Mouse (Mus musculus): ENCODE measurements at regions not wholly inside any gene's neighbourhood (a gene's known extent, or its start where the extent isn't known, plus 50 kb on each side); places are given as distances from the start of the nearest gene placed in this dataset.

DNA sequence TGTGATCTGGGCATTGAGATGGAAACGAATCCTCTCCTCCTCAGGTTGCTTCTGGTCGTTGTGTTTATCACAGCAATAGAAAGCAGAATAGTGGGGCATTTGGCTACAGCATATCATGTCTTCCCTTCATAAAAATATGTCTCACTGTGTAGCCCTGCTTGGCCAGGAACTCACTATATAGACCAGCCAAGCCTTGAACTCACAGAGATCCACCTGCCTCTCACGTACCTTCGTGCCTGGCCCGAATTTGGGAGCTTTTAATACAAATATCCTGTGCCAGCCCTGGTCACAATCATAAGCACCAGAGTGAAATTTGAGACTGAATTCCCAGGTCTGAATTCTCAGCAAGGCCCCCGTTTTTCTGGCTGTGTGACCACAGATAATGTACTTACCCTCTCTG, 87.7 kb upstream of the Pgrmc2 start:
- no peak overlapping the region for H3K4me3 ChIP-seq (replicated peaks; ENCODE audit: low read length)
- H3K27me3 ChIP-seq (ENCODE audit: control insufficient read depth, insufficient read depth, low read length): no peaks in the 10 kb centered on the region
- no peak overlapping the region for H3K9ac ChIP-seq (ENCODE audit: low read length)
- H3K27ac ChIP-seq (ENCODE audit: low read length): no peak overlapping the region
- WGBS: 75% methylated on average over 6 of the region's 6 CpGs
- H3K4me1 ChIP-seq (ENCODE audit: control insufficient read depth, insufficient read depth, low read length): no peaks in the 10 kb centered on the region
- no peak overlapping the region for H3K4me2 ChIP-seq (ENCODE audit: low read depth, low read length)
- no peaks in the 10 kb centered on the region for H3K36me3 ChIP-seq (ENCODE audit: control insufficient read depth, insufficient read depth, low read length)
- no peaks in the 10 kb centered on the region for H3K9me3 ChIP-seq (replicated peaks; ENCODE audit: control insufficient read depth, low read length)
- ATAC-seq (ENCODE audit: insufficient read depth, low FRiP score): no peak

- peak; percentile 56; the same call in 1 of the 2 replicates for ATAC-seq (ENCODE audit: insufficient read depth, low FRiP score)
These were observed 86.6 kb upstream of the Pgrmc2 start for GRCm38 (mm10) chr3:41169430-41169829.

DNA sequence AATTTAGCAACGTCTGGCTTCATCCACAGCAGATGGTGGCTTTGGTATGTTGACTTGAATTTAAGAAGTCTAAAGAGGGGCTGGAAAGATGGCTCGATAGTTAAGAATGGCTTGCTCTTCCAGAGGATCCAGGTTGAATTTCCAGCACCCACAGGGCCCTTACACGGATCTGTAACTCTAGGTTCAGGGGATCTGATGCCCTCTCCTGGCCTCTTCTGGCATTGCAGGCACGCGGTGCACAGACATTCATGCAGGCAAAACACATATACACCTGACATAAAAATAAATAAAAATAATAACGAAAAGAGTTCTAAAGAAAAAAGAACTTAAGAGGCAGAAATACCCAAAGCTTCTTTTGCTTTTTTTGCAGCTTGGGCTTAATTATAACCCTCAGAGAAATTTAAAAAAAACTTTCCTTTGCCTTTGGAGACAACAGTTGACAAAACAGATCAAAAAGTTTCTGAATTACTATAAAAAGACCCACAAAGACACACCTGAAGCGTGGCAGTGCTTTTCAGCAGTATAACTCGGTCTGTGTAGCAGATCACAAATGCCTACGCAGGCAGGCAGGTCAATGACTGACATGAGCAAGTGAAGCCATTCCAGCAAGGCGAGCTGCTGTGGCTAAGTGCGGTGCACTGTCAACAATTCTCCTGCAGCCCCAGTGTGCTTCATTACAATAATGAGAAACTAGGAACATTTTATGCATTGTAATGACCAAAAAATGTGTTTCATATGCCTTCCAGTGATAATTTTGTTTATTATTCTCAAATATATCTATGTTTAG, 85.5 kb upstream of the Pgrmc2 start:
- ATAC-seq (ENCODE audit: insufficient read depth, low FRiP score): no peak
- Histone ChIP-seq H3K4me2 (ENCODE audit: low read depth, low read length) (no peak overlapping the region), H3K27me3 (ENCODE audit: control insufficient read depth, insufficient read depth, low read length) (no peaks in the 10 kb centered on the region), H3K27ac (ENCODE audit: low read length) (no peak overlapping the region), H3K9ac (ENCODE audit: low read length) (no peak overlapping the region), H3K4me3 (replicated peaks; ENCODE audit: low read length) (no peak overlapping the region), H3K36me3 (ENCODE audit: control insufficient read depth, insufficient read depth, low read length) (no peaks in the 10 kb centered on the region), H3K9me3 (replicated peaks; ENCODE audit: control insufficient read depth, low read length) (no peaks in the 10 kb centered on the region), H3K4me1 (ENCODE audit: control insufficient read depth, insufficient read depth, low read length) (no peaks in the 10 kb centered on the region)
- 83% methylated on average over 11 of the region's 11 CpGs for WGBS

More at GRCm38 (mm10) chr3:41169430-41169829, 86.6 kb upstream of the Pgrmc2 start:
- no peak overlapping the region for H3K4me3 ChIP-seq (replicated peaks; ENCODE audit: low read length)
- H3K4me1 ChIP-seq (ENCODE audit: control insufficient read depth, insufficient read depth, low read length): no peaks in the 10 kb centered on the region
- H3K27me3 ChIP-seq (ENCODE audit: control insufficient read depth, insufficient read depth, low read length): no peaks in the 10 kb centered on the region
- H3K9ac ChIP-seq (ENCODE audit: low read length): no peak overlapping the region
- H3K36me3 ChIP-seq (ENCODE audit: control insufficient read depth, insufficient read depth, low read length): no peaks in the 10 kb centered on the region
- no peak overlapping the region for H3K4me2 ChIP-seq (ENCODE audit: low read depth, low read length)
- WGBS: 67% methylated on average over 10 of the region's 10 CpGs
- H3K27ac ChIP-seq (ENCODE audit: low read length): no peak overlapping the region
- H3K9me3 ChIP-seq (replicated peaks; ENCODE audit: control insufficient read depth, low read length): no peaks in the 10 kb centered on the region

DNA sequence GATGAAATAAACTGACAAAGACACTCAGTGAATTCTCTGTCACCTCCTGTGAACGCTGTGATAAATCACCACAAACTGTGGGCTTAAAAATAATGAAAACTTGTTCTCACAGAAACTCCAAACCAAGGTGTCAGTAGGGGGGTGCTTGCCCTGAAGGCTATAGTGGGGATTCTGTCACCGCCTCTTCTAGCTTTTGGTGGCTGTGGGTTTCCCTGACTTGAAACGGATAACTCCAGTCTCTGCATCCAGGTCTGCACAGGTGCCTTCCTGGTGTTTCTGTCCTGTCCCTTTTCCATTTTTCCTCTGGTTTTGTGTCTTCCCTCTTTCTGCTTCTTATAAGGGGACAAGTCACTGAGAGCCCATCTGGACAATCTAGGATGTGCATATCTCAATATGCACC, 84.6 kb upstream of the Pgrmc2 start:
- H3K4me3 ChIP-seq (replicated peaks; ENCODE audit: low read length): no peak overlapping the region
- 96% methylated on average over 3 of the region's 3 CpGs for WGBS
- H3K27me3 ChIP-seq (ENCODE audit: control insufficient read depth, insufficient read depth, low read length): no peaks in the 10 kb centered on the region
- no peaks in the 10 kb centered on the region for H3K36me3 ChIP-seq (ENCODE audit: control insufficient read depth, insufficient read depth, low read length)
- H3K4me2 ChIP-seq (ENCODE audit: low read depth, low read length): no peak overlapping the region
- no peak overlapping the region for H3K27ac ChIP-seq (ENCODE audit: low read length)
- H3K9ac ChIP-seq (ENCODE audit: low read length): no peak overlapping the region
- H3K9me3 ChIP-seq (replicated peaks; ENCODE audit: control insufficient read depth, low read length): no peaks in the 10 kb centered on the region
- no peak for ATAC-seq (ENCODE audit: insufficient read depth, low FRiP score)
- no peaks in the 10 kb centered on the region for H3K4me1 ChIP-seq (ENCODE audit: control insufficient read depth, insufficient read depth, low read length)

GRCm38 (mm10) chr3:41164736-41165135, 81.9 kb upstream of the Pgrmc2 start:
- ATAC-seq (ENCODE audit: insufficient read depth, low FRiP score): no peak
- Histone ChIP-seq H3K4me3 (replicated peaks; ENCODE audit: low read length) (no peak overlapping the region), H3K27me3 (ENCODE audit: control insufficient read depth, insufficient read depth, low read length) (no peaks in the 10 kb centered on the region), H3K4me1 (ENCODE audit: control insufficient read depth, insufficient read depth, low read length) (no peaks in the 10 kb centered on the region), H3K27ac (ENCODE audit: low read length) (no peak overlapping the region), H3K9me3 (replicated peaks; ENCODE audit: control insufficient read depth, low read length) (no peaks in the 10 kb centered on the region), H3K9ac (ENCODE audit: low read length) (no peak overlapping the region), H3K36me3 (ENCODE audit: control insufficient read depth, insufficient read depth, low read length) (no peaks in the 10 kb centered on the region), H3K4me2 (ENCODE audit: low read depth, low read length) (no peak overlapping the region)
- 90% methylated on average over 7 of the region's 7 CpGs for WGBS

- Histone ChIP-seq H3K4me3 (replicated peaks; ENCODE audit: low read length) (no peak overlapping the region), H3K4me2 (ENCODE audit: low read depth, low read length) (no peak overlapping the region), H3K9me3 (replicated peaks; ENCODE audit: control insufficient read depth, low read length) (no peaks in the 10 kb centered on the region), H3K27me3 (ENCODE audit: control insufficient read depth, insufficient read depth, low read length) (no peaks in the 10 kb centered on the region), H3K27ac (ENCODE audit: low read length) (no peak overlapping the region), H3K36me3 (ENCODE audit: control insufficient read depth, insufficient read depth, low read length) (no peaks in the 10 kb centered on the region), H3K4me1 (ENCODE audit: control insufficient read depth, insufficient read depth, low read length) (no peaks in the 10 kb centered on the region), H3K9ac (ENCODE audit: low read length) (no peak overlapping the region)
- peak; percentile 44; the same call in 1 of the 2 replicates for ATAC-seq (ENCODE audit: insufficient read depth, low FRiP score)
- WGBS: 63% methylated on average over 3 of the region's 3 CpGs
These were observed 80.9 kb upstream of the Pgrmc2 start for GRCm38 (mm10) chr3:41163767-41164166.

GRCm38 (mm10) chr3:41162514-41162913, 79.7 kb upstream of the Pgrmc2 start:
- Histone ChIP-seq H3K27ac (ENCODE audit: low read length) (no peak overlapping the region), H3K4me1 (ENCODE audit: control insufficient read depth, insufficient read depth, low read length) (no peaks in the 10 kb centered on the region), H3K9me3 (replicated peaks; ENCODE audit: control insufficient read depth, low read length) (no peaks in the 10 kb centered on the region), H3K4me2 (ENCODE audit: low read depth, low read length) (no peak overlapping the region), H3K4me3 (replicated peaks; ENCODE audit: low read length) (no peak overlapping the region), H3K9ac (ENCODE audit: low read length) (no peak overlapping the region), H3K27me3 (ENCODE audit: control insufficient read depth, insufficient read depth, low read length) (no peaks in the 10 kb centered on the region), H3K36me3 (ENCODE audit: control insufficient read depth, insufficient read depth, low read length) (no peaks in the 10 kb centered on the region)
- ATAC-seq (ENCODE audit: insufficient read depth, low FRiP score): no peak
- WGBS: 90% methylated on average over 1 of the region's 1 CpGs

- ATAC-seq (ENCODE audit: insufficient read depth, low FRiP score): no peak
- no peaks in the 10 kb centered on the region for H3K4me1 ChIP-seq (ENCODE audit: control insufficient read depth, insufficient read depth, low read length)
These were observed 77.8 kb upstream of the Pgrmc2 start for GRCm38 (mm10) chr3:41160648-41161047.

DNA sequence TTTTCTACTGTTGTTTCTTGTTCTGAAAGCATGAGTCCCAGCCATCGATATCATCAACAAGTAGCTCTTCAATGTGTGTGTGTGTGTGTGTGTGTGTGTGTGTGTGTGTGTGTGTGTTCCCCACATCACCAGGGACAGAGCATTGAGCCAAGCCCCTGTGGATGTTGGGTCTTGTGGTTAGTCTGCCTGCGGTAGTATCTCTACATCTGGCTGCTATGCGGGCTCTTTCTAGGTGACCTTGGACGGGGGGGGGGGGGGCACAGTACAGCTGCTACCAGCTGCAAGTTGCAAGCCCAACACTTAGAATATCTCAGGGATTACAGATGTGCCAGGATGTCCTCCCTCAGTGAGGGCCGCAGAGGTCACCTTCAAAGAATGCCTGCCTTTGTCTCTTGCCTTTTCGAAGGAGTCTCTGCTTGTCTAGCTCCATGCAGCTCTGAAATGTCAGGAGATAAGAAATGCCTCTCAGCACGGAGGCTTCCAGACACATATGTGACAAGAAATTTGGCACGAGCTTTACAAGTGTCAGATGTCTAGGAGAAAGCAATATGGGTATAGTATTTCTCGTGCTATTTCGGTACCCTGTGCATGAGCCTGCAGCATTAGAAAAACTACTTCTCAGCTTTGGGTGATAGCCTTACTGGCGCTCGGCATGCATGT, 75.6 kb upstream of the Pgrmc2 start:
- no peaks in the 10 kb centered on the region for H3K27me3 ChIP-seq (ENCODE audit: control insufficient read depth, insufficient read depth, low read length)
- H3K27ac ChIP-seq (ENCODE audit: low read length): no peak overlapping the region
- 59% methylated on average over 12 of the region's 12 CpGs for WGBS
- H3K9me3 ChIP-seq (replicated peaks; ENCODE audit: control insufficient read depth, low read length): no peaks in the 10 kb centered on the region
- H3K4me3 ChIP-seq (replicated peaks; ENCODE audit: low read length): no peak overlapping the region
- H3K4me2 ChIP-seq (ENCODE audit: low read depth, low read length): no peak overlapping the region
- H3K4me1 ChIP-seq (ENCODE audit: control insufficient read depth, insufficient read depth, low read length): no peaks in the 10 kb centered on the region
- no peak overlapping the region for H3K9ac ChIP-seq (ENCODE audit: low read length)
- no peak for ATAC-seq (ENCODE audit: insufficient read depth, low FRiP score)
- H3K36me3 ChIP-seq (ENCODE audit: control insufficient read depth, insufficient read depth, low read length): no peaks in the 10 kb centered on the region

More at GRCm38 (mm10) chr3:41160648-41161047, 77.8 kb upstream of the Pgrmc2 start:
- Histone ChIP-seq H3K9ac (ENCODE audit: low read length) (no peak overlapping the region), H3K27ac (ENCODE audit: low read length) (no peak overlapping the region), H3K9me3 (replicated peaks; ENCODE audit: control insufficient read depth, low read length) (no peaks in the 10 kb centered on the region), H3K36me3 (ENCODE audit: control insufficient read depth, insufficient read depth, low read length) (no peaks in the 10 kb centered on the region), H3K4me3 (replicated peaks; ENCODE audit: low read length) (no peak overlapping the region), H3K4me2 (ENCODE audit: low read depth, low read length) (no peak overlapping the region), H3K27me3 (ENCODE audit: control insufficient read depth, insufficient read depth, low read length) (no peaks in the 10 kb centered on the region)
